Mouse (Mus musculus) NIH3T3 (cell line): Measurements from ENCODE around the gene Ntrk2.

ENCODE experiments used
- DNase-seq: peaks from one replicate; pipeline ENCODE4 v3.0.0-alpha.2; 2012; ENCODE audit warnings: low read depth

Ntrk2 gene

GRCm38 (mm10) chr13:58843826-58844225 lies 37.5 kb downstream of the Ntrk2 start:
- no peak for DNase-seq

GRCm38 (mm10) chr13:58848578-58848977 lies 42.2 kb downstream of the Ntrk2 start:
- no peak for DNase-seq

- no peak for DNase-seq
Observed at GRCm38 (mm10) chr13:58853685-58854084, 47.3 kb downstream of the Ntrk2 start.

- DNase-seq = no peak
Observed at GRCm38 (mm10) chr13:58866239-58866638, 59.9 kb downstream of the Ntrk2 start.

- DNase-seq = no peak
Observed at GRCm38 (mm10) chr13:58866776-58867435, 60.5 kb downstream of the Ntrk2 start.

GRCm38 (mm10) chr13:58882468-58882867 lies 76.1 kb downstream of the Ntrk2 start:
- no peak for DNase-seq

GRCm38 (mm10) chr13:58882916-58883315 lies 76.5 kb downstream of the Ntrk2 start:
- no peak for DNase-seq

GRCm38 (mm10) chr13:58886108-58886507 lies 79.7 kb downstream of the Ntrk2 start:
- no peak for DNase-seq

GRCm38 (mm10) chr13:58896254-58896910 lies 90.0 kb downstream of the Ntrk2 start:
- DNase-seq = no peak

- DNase-seq = no peak
Observed at GRCm38 (mm10) chr13:58899337-58899736, 93.0 kb downstream of the Ntrk2 start.

GRCm38 (mm10) chr13:58902313-58902712 lies 95.9 kb downstream of the Ntrk2 start:
- DNase-seq = no peak

GRCm38 (mm10) chr13:58904742-58905735 lies 98.7 kb downstream of the Ntrk2 start:
- no peak for DNase-seq

GRCm38 (mm10) chr13:58911936-58912335 lies 105.6 kb downstream of the Ntrk2 start:
- no peak for DNase-seq

- DNase-seq = no peak
Observed at GRCm38 (mm10) chr13:58912559-58912958, 106.2 kb downstream of the Ntrk2 start.

- DNase-seq = no peak
Observed at GRCm38 (mm10) chr13:58914061-58914814, 107.9 kb downstream of the Ntrk2 start.

- DNase-seq = no peak
Observed at GRCm38 (mm10) chr13:58916348-58916747, 110.0 kb downstream of the Ntrk2 start.

- DNase-seq = no peak
Observed at GRCm38 (mm10) chr13:58920241-58920640, 113.9 kb downstream of the Ntrk2 start.

GRCm38 (mm10) chr13:58921255-58921654 lies 114.9 kb downstream of the Ntrk2 start:
- DNase-seq = no peak

- no peak for DNase-seq
Observed at GRCm38 (mm10) chr13:58921705-58922104, 115.3 kb downstream of the Ntrk2 start.

GRCm38 (mm10) chr13:58922174-58922573 lies 115.8 kb downstream of the Ntrk2 start:
- no peak for DNase-seq

- DNase-seq = no peak
Observed at GRCm38 (mm10) chr13:58923496-58923895, 117.1 kb downstream of the Ntrk2 start.

- no peak for DNase-seq
Observed at GRCm38 (mm10) chr13:58924486-58924885, 118.1 kb downstream of the Ntrk2 start.
